Mouse (Mus musculus): ENCODE measurements at regions not wholly inside any gene's neighbourhood (a gene's known extent, or its start where the extent isn't known, plus 50 kb on each side); places are given as distances from the start of the nearest gene placed in this dataset.

- H3K4me1 ChIP-seq (ENCODE audit: control insufficient read depth, insufficient read depth, low read length), result no peaks in the 10 kb centered on the region
- H3K27me3 ChIP-seq (ENCODE audit: control insufficient read depth, insufficient read depth, low read length), result no peaks in the 10 kb centered on the region
- no peak for DNase-seq (ENCODE audit: low spot score)
- no peak overlapping the region for H3K4me2 ChIP-seq (ENCODE audit: low read depth, low read length)
- no peaks in the 10 kb centered on the region for H3K9me3 ChIP-seq (replicated peaks; ENCODE audit: control insufficient read depth, low read length)
- no peak overlapping the region for H3K4me3 ChIP-seq (ENCODE audit: low read depth, low read length)
- ATAC-seq (replicated peaks; ENCODE audit: insufficient number of reproducible peaks, low FRiP score, low TSS enrichment, low read depth), result no peak
- H3K27ac ChIP-seq (replicated peaks; ENCODE audit: low read depth, low read length), result no peak overlapping the region
- WGBS, result 71% methylated on average over 9 of the region's 9 CpGs
- no peak overlapping the region for H3K9ac ChIP-seq (replicated peaks; ENCODE audit: low read length)
- H3K36me3 ChIP-seq (replicated peaks; ENCODE audit: control insufficient read depth, insufficient read depth, low read depth, low read length), result no peaks in the 10 kb centered on the region
Measured at GRCm38 (mm10) chr4:33552856-33553255, 242.7 kb downstream of the Rngtt start.

GRCm38 (mm10) chr4:33554606-33555005 is 244.5 kb downstream of the Rngtt start:
- Histone ChIP-seq H3K4me2 (ENCODE audit: low read depth, low read length) (no peak overlapping the region), H3K36me3 (replicated peaks; ENCODE audit: control insufficient read depth, insufficient read depth, low read depth, low read length) (no peaks in the 10 kb centered on the region), H3K27ac (replicated peaks; ENCODE audit: low read depth, low read length) (no peak overlapping the region), H3K9me3 (replicated peaks; ENCODE audit: control insufficient read depth, low read length) (no peaks in the 10 kb centered on the region), H3K4me3 (ENCODE audit: low read depth, low read length) (no peak overlapping the region), H3K9ac (replicated peaks; ENCODE audit: low read length) (no peak overlapping the region), H3K27me3 (ENCODE audit: control insufficient read depth, insufficient read depth, low read length) (no peaks in the 10 kb centered on the region), H3K4me1 (ENCODE audit: control insufficient read depth, insufficient read depth, low read length) (no peaks in the 10 kb centered on the region)
- no peak for ATAC-seq (replicated peaks; ENCODE audit: insufficient number of reproducible peaks, low FRiP score, low TSS enrichment, low read depth)
- WGBS, result 36% methylated on average over 6 of the region's 6 CpGs
- no peak for DNase-seq (ENCODE audit: low spot score)

- Histone ChIP-seq H3K9me3 (replicated peaks; ENCODE audit: control insufficient read depth, low read length) (no peaks in the 10 kb centered on the region), H3K9ac (replicated peaks; ENCODE audit: low read length) (no peak overlapping the region), H3K4me2 (ENCODE audit: low read depth, low read length) (no peak overlapping the region), H3K4me3 (ENCODE audit: low read depth, low read length) (no peak overlapping the region), H3K27ac (replicated peaks; ENCODE audit: low read depth, low read length) (no peak overlapping the region), H3K4me1 (ENCODE audit: control insufficient read depth, insufficient read depth, low read length) (no peaks in the 10 kb centered on the region), H3K27me3 (ENCODE audit: control insufficient read depth, insufficient read depth, low read length) (no peaks in the 10 kb centered on the region), H3K36me3 (replicated peaks; ENCODE audit: control insufficient read depth, insufficient read depth, low read depth, low read length) (no peaks in the 10 kb centered on the region)
- ATAC-seq (replicated peaks; ENCODE audit: insufficient number of reproducible peaks, low FRiP score, low TSS enrichment, low read depth) (no peak), DNase-seq (ENCODE audit: low spot score) (no peak)
- WGBS, result 4% methylated on average over 14 of the region's 14 CpGs
Measured at GRCm38 (mm10) chr4:33555231-33555933, 245.3 kb downstream of the Rngtt start.

- ATAC-seq (replicated peaks; ENCODE audit: insufficient number of reproducible peaks, low FRiP score, low TSS enrichment, low read depth), result no peak
- Histone ChIP-seq H3K9ac (replicated peaks; ENCODE audit: low read length) (no peak overlapping the region), H3K4me1 (ENCODE audit: control insufficient read depth, insufficient read depth, low read length) (no peaks in the 10 kb centered on the region), H3K27me3 (ENCODE audit: control insufficient read depth, insufficient read depth, low read length) (no peaks in the 10 kb centered on the region), H3K4me2 (ENCODE audit: low read depth, low read length) (no peak overlapping the region; the same call in 1 of the 2 replicates), H3K4me3 (ENCODE audit: low read depth, low read length) (no peak overlapping the region), H3K27ac (replicated peaks; ENCODE audit: low read depth, low read length) (no peak overlapping the region), H3K9me3 (replicated peaks; ENCODE audit: control insufficient read depth, low read length) (no peaks in the 10 kb centered on the region), H3K36me3 (replicated peaks; ENCODE audit: control insufficient read depth, insufficient read depth, low read depth, low read length) (no peaks in the 10 kb centered on the region)
- DNase-seq (ENCODE audit: low spot score), result no peak
- 32% methylated on average over 12 of the region's 12 CpGs for WGBS
Measured at GRCm38 (mm10) chr4:33555966-33556365, 245.9 kb downstream of the Rngtt start.

- Histone ChIP-seq H3K4me3 (ENCODE audit: low read depth, low read length) (no peak overlapping the region), H3K9me3 (replicated peaks; ENCODE audit: control insufficient read depth, low read length) (no peaks in the 10 kb centered on the region), H3K4me1 (ENCODE audit: control insufficient read depth, insufficient read depth, low read length) (no peaks in the 10 kb centered on the region), H3K9ac (replicated peaks; ENCODE audit: low read length) (no peak overlapping the region), H3K27me3 (ENCODE audit: control insufficient read depth, insufficient read depth, low read length) (no peaks in the 10 kb centered on the region), H3K36me3 (replicated peaks; ENCODE audit: control insufficient read depth, insufficient read depth, low read depth, low read length) (no peaks in the 10 kb centered on the region), H3K4me2 (ENCODE audit: low read depth, low read length) (no peak overlapping the region), H3K27ac (replicated peaks; ENCODE audit: low read depth, low read length) (no peak overlapping the region)
- no peak for DNase-seq (ENCODE audit: low spot score)
- 76% methylated on average over 12 of the region's 12 CpGs for WGBS
- no peak for ATAC-seq (replicated peaks; ENCODE audit: insufficient number of reproducible peaks, low FRiP score, low TSS enrichment, low read depth)
Measured at GRCm38 (mm10) chr4:33556661-33557540, 246.8 kb downstream of the Rngtt start.

- no peak overlapping the region for H3K4me2 ChIP-seq (ENCODE audit: low read depth, low read length)
- 84% methylated on average over 5 of the region's 5 CpGs for WGBS
- no peak for ATAC-seq (replicated peaks; ENCODE audit: insufficient number of reproducible peaks, low FRiP score, low TSS enrichment, low read depth)
- no peaks in the 10 kb centered on the region for H3K36me3 ChIP-seq (replicated peaks; ENCODE audit: control insufficient read depth, insufficient read depth, low read depth, low read length)
- H3K9me3 ChIP-seq (replicated peaks; ENCODE audit: control insufficient read depth, low read length), result no peaks in the 10 kb centered on the region
- DNase-seq (ENCODE audit: low spot score), result no peak
- no peak overlapping the region for H3K9ac ChIP-seq (replicated peaks; ENCODE audit: low read length)
- no peak overlapping the region for H3K4me3 ChIP-seq (ENCODE audit: low read depth, low read length)
- H3K27me3 ChIP-seq (ENCODE audit: control insufficient read depth, insufficient read depth, low read length), result no peaks in the 10 kb centered on the region
- no peak overlapping the region for H3K27ac ChIP-seq (replicated peaks; ENCODE audit: low read depth, low read length)
- no peaks in the 10 kb centered on the region for H3K4me1 ChIP-seq (ENCODE audit: control insufficient read depth, insufficient read depth, low read length)
Measured at GRCm38 (mm10) chr4:33570274-33570673, 260.2 kb downstream of the Rngtt start.

- H3K4me2 ChIP-seq (ENCODE audit: low read depth, low read length), result no peak overlapping the region
- H3K9me3 ChIP-seq (replicated peaks; ENCODE audit: control insufficient read depth, low read length), result no peaks in the 10 kb centered on the region
- H3K4me3 ChIP-seq (ENCODE audit: low read depth, low read length), result no peak overlapping the region
- no peak overlapping the region for H3K9ac ChIP-seq (replicated peaks; ENCODE audit: low read length)
- no peaks in the 10 kb centered on the region for H3K27me3 ChIP-seq (ENCODE audit: control insufficient read depth, insufficient read depth, low read length)
- ATAC-seq (replicated peaks; ENCODE audit: insufficient number of reproducible peaks, low FRiP score, low TSS enrichment, low read depth), result no peak
- no peaks in the 10 kb centered on the region for H3K4me1 ChIP-seq (ENCODE audit: control insufficient read depth, insufficient read depth, low read length)
- no peaks in the 10 kb centered on the region for H3K36me3 ChIP-seq (replicated peaks; ENCODE audit: control insufficient read depth, insufficient read depth, low read depth, low read length)
- DNase-seq (ENCODE audit: low spot score), result no peak
- WGBS, result 70% methylated on average over 6 of the region's 6 CpGs
- no peak overlapping the region for H3K27ac ChIP-seq (replicated peaks; ENCODE audit: low read depth, low read length)
Measured at GRCm38 (mm10) chr4:33571351-33571750, 261.2 kb downstream of the Rngtt start.

- Histone ChIP-seq H3K9ac (replicated peaks; ENCODE audit: low read length) (no peak overlapping the region), H3K9me3 (replicated peaks; ENCODE audit: control insufficient read depth, low read length) (no peaks in the 10 kb centered on the region), H3K27me3 (ENCODE audit: control insufficient read depth, insufficient read depth, low read length) (no peaks in the 10 kb centered on the region), H3K27ac (replicated peaks; ENCODE audit: low read depth, low read length) (no peak overlapping the region), H3K4me2 (ENCODE audit: low read depth, low read length) (no peak overlapping the region), H3K36me3 (replicated peaks; ENCODE audit: control insufficient read depth, insufficient read depth, low read depth, low read length) (no peaks in the 10 kb centered on the region), H3K4me1 (ENCODE audit: control insufficient read depth, insufficient read depth, low read length) (no peaks in the 10 kb centered on the region), H3K4me3 (ENCODE audit: low read depth, low read length) (no peak overlapping the region)
- DNase-seq (ENCODE audit: low spot score) (no peak), ATAC-seq (replicated peaks; ENCODE audit: insufficient number of reproducible peaks, low FRiP score, low TSS enrichment, low read depth) (no peak)
- 83% methylated on average over 6 of the region's 6 CpGs for WGBS
Measured at GRCm38 (mm10) chr4:33577631-33578030, 267.5 kb downstream of the Rngtt start.
